Mouse (Mus musculus) common myeloid progenitor, adult 5-6 weeks (primary cell): ENCODE results near the gene Gm13043. TPM values are rescaled to one million over a fixed set of nuclear protein-coding genes. Genes with fewer than 3 reads are reported as not detected.
"Not testable (repeated sequence)": the region's sequence is repeated elsewhere in the genome, so short reads cannot be mapped to it uniquely, and the experiment has no call there.

ENCODE experiments used
- ATAC-seq: replicated peaks from 2 replicates; pipeline ENCODE4 v1.8.0; 2016; ENCODE audit warnings: low read depth, mild to moderate bottlenecking, moderate TSS enrichment, inconsistent platforms; ENCODE audit not compliant: poor library complexity, severe bottlenecking
- total RNA-seq: library from RNA; stranded (forward); fragments of 200-1000, 187-1606 nt; gene quantifications from 2 replicates; pipeline ENCODE4 v1.2.3, GENCODE M21; 2017

Gene Gm13043
- total RNA-seq, result not detected in 2 replicates

GRCm38 (mm10) chr4:143511043-143511442, at the start of gene Gm13043:
Gm13043 (plus strand) TSS chr4:143511343.
- ATAC-seq, result no peak

- ATAC-seq, result not testable (repeated sequence)
Observed at GRCm38 (mm10) chr4:143535654-143536053, 24.5 kb downstream of the Gm13043 start, which contains the start of gene Gm13040. Gm13040 (plus strand) TSS chr4:143535954.

- ATAC-seq, result not testable (repeated sequence)
Observed at GRCm38 (mm10) chr4:143551400-143551799, 40.3 kb downstream of the Gm13043 start, which contains the start of the genes BC080695 and Gm13057. BC080695 (plus strand) TSS chr4:143551700. Gm13057 (plus strand) TSS chr4:143551709.

Other genes with a start within 250 kb of the Gm13043 start
- gene Pdpn, start 211.8 kb upstream of the Gm13043 start, total RNA-seq, result not detected in 2 replicates
- not detected in 2 replicates for gene Lrrc38, start 161.6 kb upstream of the Gm13043 start, total RNA-seq
- gene Pramel1, start 116.9 kb upstream of the Gm13043 start, total RNA-seq, result not detected in 2 replicates
- 7.0 and 19.9 TPM in 2 replicates for gene Pramef8, start 98.9 kb upstream of the Gm13043 start, total RNA-seq
- gene Oog4, start 61.0 kb upstream of the Gm13043 start, total RNA-seq, result not detected in 2 replicates
- gene Gm13040, start 24.6 kb downstream of the Gm13043 start, total RNA-seq, result not detected in 2 replicates
- not detected in 2 replicates for gene BC080695, start 40.4 kb downstream of the Gm13043 start, total RNA-seq
- not detected in 2 replicates for gene Gm13057, start 40.4 kb downstream of the Gm13043 start, total RNA-seq
- gene Gm13083, start 103.7 kb downstream of the Gm13043 start, total RNA-seq, result not detected in 2 replicates
- not detected in 2 replicates for gene Gm13088, start 145.9 kb downstream of the Gm13043 start, total RNA-seq
- not detected in 2 replicates for gene Gm13089, start 191.4 kb downstream of the Gm13043 start, total RNA-seq
- not detected in 2 replicates for gene Gm13078, start 208.1 kb downstream of the Gm13043 start, total RNA-seq